Mouse (Mus musculus) embryonic fibroblast, embryonic 13.5 days (primary cell): ENCODE data around the gene Gse1.

Experiments
- CTCF ChIP-seq: IDR thresholded peaks from 2 replicates; pipeline ENCODE4 v1.5.1; 2011; ENCODE audit warnings: mild to moderate bottlenecking, control low read depth, low read length, moderate library complexity, borderline replicate concordance; ENCODE audit not compliant: insufficient read depth
- POLR2A ChIP-seq: IDR thresholded peaks from 2 replicates; pipeline ENCODE4 v1.6.1; 2011; ENCODE audit warnings: low read depth, mild to moderate bottlenecking, control low read depth, low read length, moderate library complexity

DNA sequence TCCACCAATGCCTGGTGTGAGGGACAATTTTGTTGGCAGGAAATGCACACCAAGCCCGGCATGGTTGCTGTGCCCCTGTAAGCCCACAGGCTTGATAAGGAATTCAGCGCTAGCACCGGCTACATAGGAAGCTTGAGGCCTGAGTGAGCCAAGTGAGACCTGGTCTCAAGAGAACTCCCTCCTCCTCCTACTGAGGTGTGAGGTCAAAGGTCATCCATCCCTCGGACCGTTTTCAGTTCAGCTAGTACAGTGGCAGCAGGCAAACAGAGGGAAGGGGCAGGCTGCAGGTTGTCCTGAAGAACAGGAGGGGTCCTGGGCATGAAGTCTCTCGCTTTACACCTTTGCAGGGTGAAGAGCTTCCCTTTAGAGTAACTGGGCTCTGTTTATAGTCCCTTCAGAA lies 402.6 kb downstream of the Gse1 start:
- no peak for TF ChIP-seq CTCF
- TF ChIP-seq POLR2A: no peak
